Mouse (Mus musculus): ENCODE data around the gene Fam193a.

DNA sequence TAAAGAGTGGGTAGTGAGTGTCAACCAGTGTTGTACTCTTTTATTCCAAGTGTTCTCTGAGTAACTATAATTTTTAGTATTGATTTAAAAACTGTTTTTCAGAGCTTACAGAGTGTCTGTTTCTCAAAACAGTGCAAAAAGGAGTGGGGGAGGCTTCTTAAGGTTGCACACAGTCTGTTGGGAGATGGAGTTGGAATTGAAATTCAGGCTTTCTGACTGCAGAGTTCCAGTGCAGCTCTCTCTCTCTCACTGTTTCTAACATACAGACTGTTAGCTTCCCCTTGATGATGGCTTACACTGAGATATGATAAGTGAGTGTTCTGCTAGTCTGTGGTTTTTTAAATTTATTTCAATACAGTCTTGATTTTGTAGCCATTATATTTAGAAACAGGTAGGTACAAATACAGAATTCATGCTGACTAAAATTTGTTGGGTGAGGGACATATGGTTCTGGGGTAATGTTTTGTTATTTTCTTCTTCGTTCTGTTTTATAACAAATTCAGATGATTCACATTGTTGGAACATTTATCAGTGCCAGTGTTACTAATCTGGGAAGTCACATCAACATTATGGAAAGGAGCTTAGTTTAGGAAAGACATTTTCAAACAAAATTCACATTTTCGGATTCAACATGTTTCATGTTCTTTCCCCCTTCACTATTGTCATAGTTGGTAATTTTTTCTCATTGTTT is 26.3 kb downstream of the Fam193a start:
- no peak for TF ChIP-seq POLR2AphosphoS5 (IDR thresholded peaks at IDR 0.05; ENCODE audit: insufficient replicate concordance, low read depth, low read length)
- no peak for TF ChIP-seq CTCF (IDR thresholded peaks at IDR 0.05; ENCODE audit: low read depth, low read length)
- TF ChIP-seq TAL1 (conservative IDR thresholded peaks at IDR 0.05; ENCODE audit: low read depth, low read length), result no peak
- no peak for TF ChIP-seq GATA1 (IDR thresholded peaks at IDR 0.05; ENCODE audit: borderline replicate concordance, low read length)

Data from G1E (cell line).